Mouse (Mus musculus): ENCODE data around the gene Hspa4l.

The Hspa4l gene

DNA sequence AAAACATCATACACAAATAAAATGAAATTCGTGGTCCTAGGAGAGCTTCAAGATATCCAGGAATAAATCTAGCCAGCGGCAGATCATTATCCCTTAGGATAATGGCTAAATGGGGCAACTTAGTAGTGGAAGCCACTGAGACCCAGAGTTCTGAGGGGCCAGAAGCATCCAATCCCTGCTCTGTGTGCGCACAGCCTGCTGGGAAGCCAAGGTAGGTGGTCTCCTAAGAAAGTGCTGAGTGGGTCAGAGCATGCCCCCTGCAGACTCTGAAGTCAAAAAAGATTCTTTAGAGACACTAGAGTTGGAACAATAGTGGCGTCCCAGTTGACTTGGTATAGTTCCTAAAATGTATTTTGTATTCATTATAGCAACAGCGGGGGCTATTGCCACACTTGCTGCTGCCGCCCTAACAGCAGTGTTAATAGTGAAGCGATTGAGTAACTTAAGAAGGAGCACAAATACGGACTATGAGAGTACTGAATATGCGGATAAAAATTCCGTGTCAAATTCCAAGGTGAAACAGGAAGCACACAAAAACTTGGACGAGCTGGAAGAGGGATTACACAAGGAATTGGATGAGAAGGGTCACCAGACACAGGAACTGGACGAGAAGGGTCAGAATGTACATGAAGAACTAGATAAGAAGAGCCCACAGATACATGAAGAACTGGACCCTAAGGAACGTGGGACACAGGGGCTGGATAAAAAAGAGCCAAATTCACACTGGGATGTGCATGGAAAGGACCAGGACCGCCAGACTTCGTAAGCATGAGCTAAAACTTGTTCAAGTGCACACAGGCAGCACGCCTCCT, at the start of gene Hspa4l:
Gene Hspa4l, plus strand, starts transcription at position 472 of the 812 bp plus-strand sequence.
- no peak for DNase-seq

DNA sequence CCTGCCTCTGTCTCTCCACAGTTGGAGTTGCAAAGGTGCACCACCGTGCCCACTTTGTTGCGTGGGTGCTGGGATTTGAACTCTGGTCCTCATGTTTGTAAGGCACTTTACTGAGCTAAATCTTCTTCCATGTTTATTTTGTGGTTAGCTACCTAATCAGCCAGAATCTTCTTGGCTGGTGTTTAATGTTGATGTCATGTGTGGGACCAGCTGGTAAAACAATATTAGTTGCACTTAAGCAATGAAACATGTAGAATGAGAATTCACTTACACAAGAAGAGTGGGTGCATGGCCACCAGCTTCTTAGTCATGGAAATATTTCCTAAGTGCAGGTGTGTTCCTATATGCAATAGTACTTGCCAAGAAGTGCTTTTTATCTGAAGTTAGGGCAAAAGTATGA, 49.1 kb upstream of the Hspa4l start:
- DNase-seq = no peak

DNA sequence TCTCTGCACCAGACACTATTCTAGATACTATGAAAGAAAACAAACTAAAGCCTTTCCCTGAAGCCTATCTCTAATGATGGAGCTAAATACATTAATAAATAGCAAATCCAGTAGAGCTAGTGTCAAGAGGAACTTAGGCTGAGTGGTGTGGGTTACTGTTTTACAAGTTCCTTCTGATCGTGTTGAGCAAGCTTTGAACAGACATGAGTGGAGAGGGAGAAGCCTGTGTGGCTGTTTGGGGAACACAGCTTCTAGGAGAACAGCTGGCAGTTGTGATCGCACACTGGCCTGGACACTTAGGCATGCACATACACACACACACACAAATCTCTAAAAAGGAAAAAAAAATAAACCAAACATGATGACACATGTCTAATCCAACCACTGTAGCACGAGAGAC, 45.5 kb upstream of the Hspa4l start:
- DNase-seq = no peak

DNA sequence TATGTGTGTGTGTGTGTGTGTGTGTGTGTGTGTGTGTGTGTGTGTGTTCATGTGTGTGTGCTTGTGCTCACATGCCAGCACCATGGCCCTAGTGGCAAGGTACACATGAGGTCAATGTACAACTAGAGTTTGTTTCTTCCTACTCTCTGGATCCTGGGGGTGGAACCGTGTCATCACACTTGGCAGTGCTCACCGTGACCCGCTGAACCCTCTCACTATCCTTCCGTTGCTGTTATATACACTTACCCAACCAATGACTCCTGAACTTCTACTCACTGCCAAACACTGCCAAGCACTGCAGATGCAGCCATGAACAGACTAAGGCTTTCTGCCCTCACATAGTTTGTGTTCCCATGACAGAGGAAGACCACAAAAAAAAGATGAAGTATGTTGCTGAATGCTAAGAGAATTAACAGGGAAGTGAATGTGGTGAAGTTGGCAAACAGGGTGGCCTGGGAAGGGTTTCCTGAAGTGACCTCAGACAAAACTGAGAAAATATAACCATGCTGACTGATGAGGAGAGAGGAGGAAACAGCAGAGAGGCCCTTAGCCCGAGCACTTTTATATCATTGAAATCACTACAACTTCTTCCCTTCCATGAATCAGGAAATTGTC, 39.4 kb upstream of the Hspa4l start:
- no peak for DNase-seq

DNA sequence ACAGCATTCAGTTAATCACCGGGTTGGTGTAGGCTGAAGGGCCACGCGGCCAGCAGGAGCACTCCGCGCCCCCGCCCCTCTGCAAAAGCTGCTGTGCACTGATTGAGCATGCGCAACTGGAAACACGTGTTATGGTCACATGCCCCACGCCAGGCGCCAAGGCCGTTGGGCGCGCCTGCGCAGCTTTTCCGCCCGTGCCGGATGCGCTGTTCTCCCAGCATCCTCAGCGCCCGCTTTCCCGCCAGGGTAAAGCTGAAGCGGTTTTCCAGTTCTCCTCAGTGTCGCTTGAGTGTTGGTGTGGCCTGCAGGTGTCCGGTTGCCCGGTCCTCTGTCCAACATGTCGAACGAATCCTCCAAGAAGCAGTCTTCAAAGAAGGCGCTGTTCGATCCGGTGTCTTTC, 35.6 kb upstream of the Hspa4l start, which contains the start of gene Slc25a31:
Gene Slc25a31, plus strand, starts transcription at position 201 of the 400 bp plus-strand sequence.
- no peak for DNase-seq

DNA sequence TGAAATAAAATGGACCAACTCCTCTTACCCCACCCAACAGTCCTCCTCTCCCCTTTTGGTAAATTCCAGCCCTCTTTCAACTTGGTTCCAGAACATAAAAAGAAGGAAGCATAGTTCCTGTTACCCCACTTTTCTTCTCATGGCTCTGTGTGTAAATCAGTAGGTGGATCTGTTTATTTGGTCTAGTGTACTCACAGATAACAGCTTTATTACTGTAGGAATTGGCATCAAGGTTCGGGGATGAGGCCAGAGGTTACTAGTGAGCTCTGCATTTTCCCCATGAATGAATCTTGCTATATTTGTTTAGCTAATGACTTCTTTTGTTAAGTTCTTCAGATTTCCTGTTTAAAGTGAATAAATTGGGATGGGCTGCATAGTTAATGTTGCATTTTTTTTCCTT, 28.2 kb upstream of the Hspa4l start:
- no peak for DNase-seq

DNA sequence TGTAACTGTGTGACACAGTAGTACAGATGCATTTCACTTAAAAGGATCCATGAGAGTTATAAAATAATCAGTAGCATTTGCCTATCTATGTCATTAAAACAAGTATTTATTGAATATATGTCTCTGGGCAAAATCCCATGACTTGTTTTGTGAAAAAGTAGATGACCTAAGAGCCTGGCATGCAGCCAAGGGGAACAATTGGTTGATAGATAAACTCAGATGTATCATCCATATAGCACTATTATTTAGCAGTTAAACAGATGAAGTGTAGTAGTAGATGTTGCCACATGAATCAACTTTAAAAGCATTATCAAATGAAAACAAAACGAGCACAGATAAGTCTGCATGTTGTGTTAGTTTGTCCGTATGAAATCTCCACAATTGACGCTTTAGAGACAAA, 25.3 kb upstream of the Hspa4l start:
- no peak for DNase-seq

DNA sequence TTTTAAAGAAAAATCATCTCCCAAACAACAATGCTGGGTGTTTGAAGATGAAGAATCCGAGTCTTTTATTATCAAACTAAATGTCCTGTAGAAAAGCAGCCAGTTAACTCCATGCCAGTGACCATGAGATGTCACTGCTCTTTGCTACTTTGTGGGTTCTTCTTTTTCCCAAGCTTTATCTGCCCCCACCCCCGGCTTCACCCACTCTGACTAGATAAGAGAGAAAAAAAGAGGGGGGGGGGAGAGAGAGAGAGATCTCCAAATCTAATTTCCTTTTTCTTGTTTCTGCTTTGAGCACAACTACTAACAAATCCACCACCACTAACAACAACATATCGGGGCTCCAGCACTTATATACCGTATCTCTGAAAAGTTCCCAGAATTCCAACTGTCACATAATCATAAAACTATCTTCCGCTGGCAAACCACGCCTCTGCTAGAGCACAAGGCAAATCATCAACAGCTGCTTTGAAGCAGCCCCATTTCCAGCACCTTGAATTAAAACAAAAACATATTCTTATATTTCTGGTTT, 5.8 kb upstream of the Hspa4l start:
- DNase-seq = no peak

DNA sequence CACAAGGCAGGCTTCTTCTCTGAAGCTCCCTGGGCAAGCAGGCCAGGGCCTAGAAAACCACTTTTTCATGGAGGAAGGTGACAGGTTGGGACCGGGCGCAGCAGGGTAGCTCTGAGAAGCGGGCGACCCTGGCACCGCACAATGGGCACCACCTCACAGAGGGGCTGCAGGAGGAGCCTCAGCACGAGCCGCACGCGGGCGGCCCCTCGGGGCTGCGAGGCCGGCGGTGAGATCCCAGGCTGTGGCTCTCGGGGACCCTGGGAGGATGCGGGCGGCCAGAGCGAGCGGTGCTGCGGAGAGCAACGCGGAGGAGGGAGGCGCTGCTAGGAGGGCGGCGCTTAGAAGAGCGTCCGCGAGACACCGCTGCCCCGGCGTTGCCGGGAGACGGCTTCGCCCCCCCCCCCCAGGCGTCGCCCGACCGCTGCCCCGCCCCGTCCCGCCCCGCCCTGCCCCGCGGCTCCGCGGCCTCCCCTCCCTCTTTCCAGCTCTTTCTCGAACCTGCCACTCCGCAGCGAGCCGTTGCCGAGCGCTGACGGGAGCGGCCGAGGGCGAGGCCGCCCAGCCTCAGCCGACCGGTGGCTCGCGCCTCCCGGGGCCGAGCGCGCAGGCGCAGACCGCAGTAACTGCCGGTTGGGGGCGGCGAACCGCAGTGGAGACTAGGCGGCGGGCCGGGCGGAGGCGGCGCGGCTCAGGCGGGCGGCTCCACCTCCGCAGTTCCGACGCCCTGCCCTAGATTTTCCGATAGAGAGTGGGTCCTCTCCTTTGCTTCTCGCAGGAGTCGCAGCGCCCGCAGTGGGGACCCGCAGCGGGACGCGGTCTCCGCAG, 753 bp downstream of the Hspa4l start:
- peak; percentile 90 to 92 for DNase-seq

DNA sequence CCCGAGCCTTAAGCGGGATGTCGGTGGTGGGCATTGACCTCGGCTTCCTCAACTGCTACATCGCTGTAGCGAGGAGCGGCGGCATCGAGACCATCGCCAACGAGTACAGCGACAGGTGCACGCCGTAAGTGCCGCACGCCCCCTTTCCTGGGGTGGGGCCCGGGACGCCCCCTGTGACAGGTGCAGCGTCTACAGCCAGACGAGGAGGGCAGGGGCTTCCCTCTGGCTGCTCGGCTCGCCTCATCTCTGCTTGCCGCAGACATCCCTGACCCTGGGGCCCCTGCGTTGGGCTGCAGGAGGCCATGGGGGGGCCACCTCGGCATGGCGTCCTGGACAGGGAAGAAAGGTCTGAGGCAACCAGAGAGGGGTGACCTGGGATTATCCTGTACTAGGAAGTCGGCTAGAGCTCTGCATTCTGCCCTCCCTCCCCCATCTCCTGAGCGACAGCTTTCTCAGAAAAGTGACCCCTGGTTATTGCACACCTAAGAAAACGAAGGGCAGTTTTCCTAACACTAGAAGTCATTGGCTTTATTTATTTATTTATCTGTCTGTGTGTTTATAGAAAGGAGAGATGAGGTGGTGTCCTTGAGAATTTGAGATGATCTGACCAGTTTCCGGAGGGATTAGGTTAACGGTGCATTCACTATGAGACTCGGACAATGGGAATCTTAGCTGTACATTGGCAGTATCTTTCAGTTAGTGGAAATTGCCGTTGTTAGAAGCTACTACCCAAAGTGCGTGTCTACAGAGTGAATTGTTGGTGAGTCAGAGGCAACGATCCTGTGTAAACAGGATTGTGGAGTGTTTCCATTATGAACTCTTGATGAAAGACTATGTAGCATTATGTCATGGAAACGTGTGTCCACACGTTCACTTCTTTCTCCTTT, 1.6 kb downstream of the Hspa4l start:
- DNase-seq = no peak

DNA sequence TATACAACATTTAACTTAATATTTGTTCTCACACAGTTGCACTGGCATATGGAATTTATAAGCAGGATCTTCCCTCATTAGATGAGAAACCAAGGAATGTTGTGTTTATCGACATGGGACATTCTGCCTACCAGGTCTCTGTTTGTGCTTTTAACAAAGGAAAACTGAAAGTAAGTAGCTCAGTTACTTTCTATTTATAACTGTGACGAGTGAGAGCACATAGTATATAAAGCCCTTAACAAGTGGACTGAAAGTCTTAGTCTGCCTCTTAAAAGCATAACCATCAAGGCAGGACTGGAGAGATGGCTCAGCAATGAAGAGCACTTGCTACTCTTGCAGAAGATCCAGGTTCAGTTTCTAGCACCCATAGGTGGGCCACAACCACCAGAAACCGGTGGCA, 16.5 kb downstream of the Hspa4l start:
- DNase-seq = no peak

DNA sequence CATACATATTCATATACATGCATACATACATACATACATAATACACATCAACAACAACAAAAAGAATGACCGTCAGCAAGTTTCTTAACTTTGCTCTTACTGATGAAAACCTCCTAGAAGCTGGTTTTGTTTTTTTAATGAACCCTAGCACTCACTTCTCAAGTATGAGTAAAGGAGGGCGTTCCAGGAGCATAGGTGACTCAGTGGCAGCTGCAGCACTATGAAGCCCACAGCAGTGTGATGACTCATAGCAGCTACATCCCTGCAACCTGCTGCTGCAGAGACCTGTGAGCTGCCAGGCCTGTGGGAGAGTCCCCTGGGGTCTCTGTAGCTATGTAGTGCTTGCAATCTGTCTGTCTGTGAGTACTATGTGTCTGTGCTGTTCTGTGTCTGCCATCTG, 17.0 kb downstream of the Hspa4l start:
- no peak for DNase-seq

DNA sequence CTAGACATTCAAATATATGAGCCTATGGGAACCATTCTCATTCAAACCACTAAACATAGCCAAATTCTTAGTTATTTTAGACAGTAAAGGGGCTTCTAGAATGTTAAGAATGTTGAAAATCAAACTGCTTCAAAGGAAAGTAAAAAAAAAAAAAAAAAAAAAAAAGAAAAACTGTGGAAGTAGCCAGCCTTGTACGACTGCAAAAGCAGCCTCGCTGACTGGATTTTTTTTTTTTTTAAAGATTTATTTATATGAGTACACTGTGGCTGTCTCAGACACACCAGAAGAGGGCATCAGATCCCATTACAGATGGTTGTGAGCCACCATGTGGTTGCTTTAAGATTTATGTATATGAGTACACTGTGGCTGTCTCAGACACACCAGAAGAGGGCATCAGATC, 49.5 kb downstream of the Hspa4l start:
- DNase-seq = no peak

DNA sequence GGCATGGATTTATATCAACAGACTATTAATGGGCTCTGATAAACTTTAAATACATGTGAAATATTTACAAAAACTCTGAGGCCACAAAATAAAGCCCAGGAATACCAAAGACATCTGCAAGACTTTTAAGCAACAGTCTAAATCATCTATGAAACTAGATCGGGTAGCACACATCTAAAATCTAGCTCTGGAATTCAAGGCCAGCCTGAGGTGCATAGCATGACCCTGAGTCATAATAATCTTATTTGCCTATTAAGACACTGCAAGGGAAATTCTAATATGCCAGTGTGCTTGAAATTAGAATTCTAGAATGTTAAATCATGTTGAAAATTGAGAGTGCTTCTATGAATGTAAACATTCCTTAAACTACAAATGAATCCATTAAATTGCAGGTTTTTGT, 53.8 kb downstream of the Hspa4l start:
- DNase-seq = no peak

DNA sequence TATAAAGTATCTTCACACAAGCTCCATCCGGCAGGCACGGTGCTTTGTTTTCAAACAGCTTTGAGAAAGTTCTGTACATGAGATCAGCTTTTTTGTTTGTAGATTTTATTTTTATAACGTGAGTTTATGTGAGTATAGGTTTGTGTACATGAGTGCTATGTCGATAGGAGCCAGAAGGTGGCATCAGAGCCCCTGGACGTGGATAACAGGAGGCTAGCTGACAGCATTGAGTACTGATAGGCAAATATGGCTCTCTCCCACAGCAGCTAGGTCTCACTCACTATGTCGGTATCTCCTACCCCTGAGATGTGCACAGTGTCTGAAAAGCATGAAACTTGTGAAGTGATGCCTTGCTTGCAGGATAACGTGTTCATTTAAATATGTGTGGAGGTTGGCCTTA, 54.2 kb downstream of the Hspa4l start:
- peak; percentile 20 to 54 for DNase-seq

DNA sequence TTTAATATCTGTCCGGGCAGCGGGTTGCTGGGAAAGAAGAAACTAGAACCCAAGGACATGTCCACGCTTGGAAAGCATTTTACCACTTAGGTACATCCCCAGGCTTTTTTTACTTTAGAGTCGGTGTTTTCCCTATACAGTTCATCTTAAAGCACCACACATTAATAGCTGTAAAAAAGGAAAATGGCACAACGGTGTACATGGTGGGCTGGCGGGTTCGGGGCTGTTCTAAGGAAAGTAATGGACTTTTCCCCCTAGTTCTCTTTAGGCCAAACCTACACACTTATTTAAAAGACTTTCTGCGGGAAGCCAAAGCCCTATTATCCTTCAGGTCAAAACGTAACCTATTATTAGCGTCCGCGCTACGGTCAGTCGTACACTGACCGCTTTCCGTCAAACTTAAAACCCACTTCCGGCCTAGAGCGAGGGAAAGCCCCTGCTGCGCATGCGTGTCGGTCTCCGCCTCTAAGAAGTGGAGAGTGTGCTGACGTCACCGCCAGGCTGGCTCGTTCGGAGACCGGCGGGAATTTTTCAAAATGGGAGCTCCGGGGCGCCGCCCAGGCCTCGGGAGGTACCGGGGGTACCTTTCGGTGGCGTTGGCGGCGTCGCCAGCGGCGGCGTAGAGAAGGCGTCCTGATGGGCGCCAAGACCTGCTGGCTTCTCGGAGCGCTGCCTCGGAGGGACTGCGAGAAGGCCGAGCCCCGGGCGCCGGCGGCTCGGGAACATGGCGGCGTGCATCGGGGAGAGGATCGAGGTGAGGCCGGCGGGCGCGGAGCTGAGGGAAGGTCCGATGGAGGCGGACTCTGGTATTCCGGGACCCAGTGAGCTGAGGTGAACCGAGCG, 55.5 kb downstream of the Hspa4l start, which contains the start of gene Plk4:
Gene Plk4, plus strand, starts transcription at position 490 of the 843 bp plus-strand sequence.
- peak; percentile 88 to 94 for DNase-seq

DNA sequence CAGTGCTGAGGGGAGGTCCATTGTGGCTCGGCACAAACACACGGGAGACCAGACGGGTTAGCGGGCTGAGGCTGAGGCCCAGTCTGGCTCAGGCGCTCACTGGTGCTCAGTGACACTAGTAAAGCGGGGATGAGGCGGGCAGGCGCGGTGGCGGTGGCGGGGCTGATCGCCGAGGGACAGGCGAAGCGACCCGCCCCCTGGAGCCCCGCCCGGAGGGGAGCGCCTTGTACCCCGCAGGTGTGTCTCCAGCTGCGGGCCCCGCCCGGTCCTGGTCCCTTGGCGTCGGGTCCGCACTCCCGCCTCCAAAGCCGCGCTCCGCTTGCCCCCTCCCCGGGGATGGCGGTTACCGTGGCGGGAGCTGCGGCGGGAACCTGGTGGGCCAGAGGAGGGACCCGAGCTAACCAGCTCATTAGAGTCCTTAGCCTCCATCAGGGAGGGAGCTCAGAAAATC, 56.1 kb downstream of the Hspa4l start:
- DNase-seq = peak in 1 of 2 experiments; percentile 45

DNA sequence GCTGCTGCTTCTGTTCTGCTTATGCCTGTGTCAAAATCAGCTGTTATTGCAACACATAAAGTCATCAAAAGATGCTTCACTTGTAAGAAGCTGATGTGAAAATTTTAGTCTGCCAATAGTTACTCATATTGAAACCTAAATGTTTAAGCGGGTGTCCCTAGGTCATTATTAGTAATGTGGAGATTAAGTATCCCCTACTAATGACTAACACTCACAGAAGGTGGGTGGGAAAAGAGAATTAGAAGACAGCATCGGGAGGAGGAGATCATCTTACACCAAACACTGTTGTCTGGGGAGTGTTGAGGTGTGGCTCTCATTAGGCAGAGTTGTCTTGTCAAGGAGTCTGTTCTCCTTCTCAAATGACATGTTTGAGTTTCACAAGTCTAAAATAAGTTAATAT, 62.6 kb downstream of the Hspa4l start:
- no peak for DNase-seq

DNA sequence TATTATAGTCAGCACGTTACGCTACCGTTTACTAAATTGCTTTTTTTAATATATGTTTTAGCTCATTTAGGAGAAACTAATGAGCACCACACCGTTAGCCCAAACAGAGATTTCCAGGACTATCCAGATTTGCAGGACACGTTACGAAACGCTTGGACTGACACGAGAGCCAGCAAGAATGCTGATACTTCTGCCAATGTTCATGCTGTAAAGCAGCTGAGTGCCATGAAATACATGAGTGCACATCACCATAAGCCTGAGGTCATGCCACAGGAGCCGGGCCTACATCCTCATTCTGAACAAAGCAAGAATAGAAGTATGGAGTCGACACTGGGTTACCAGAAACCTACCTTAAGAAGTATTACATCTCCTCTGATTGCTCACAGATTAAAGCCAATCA, 64.4 kb downstream of the Hspa4l start:
- no peak for DNase-seq

DNA sequence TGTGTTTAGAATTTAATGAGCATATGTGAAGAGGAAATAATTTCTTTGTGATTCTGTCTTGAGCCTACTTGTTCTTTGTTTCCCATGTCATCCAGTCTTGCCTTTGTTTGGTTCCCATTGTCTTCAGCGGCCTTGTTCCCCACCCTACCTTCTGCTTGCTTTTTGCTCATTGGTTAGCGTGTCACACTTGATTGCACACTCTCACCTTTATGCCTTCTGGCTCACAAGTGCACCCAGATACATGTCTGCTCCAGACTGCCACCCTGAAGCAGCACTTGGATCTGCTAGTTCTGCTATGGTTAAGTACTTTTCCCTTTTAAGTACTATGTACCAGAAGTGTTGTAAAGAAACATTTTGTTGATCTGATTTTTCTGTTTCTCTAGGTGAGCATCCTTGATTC, 65.6 kb downstream of the Hspa4l start:
- no peak for DNase-seq

DNA sequence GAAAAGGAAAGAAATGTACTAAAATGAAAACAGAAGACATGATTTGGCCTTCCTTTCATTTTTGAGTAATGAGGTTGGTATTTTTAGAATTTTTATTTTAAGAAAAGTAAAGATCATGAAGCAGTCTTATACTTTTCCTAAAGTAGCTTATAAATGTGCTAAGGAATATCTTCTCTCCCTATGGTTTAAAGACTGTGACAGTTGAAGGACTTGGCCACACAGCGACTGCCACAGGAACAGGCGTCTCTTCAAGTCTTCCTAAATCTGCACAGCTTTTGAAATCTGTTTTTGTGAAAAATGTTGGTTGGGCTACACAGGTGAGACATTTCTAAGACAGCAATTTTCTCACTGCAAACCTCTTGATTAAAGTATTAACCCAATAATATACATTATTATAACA, 69.0 kb downstream of the Hspa4l start:
- no peak for DNase-seq
